Mouse (Mus musculus) heart, embryonic 10.5 days (tissue): ENCODE data around the gene 1810055G02Rik. TPM values are rescaled to one million over a fixed set of nuclear protein-coding genes. Genes with fewer than 3 reads are reported as not detected.

Experiments
- DNase-seq: peaks from one replicate; pipeline ENCODE4 v3.0.0-alpha.2; 2017; ENCODE audit warnings: low spot score
- H3K27ac ChIP-seq: fragments of 300-500 bp; sonication (generic); 2 replicates; pipeline ENCODE4 v1.5.1; 2016; ENCODE audit warnings: mild to moderate bottlenecking
- H3K27me3 ChIP-seq: fragments of 300-500 bp; sonication (generic); 2 replicates; pipeline ENCODE4 v1.6.1; 2016; ENCODE audit warnings: mild to moderate bottlenecking; ENCODE audit not compliant: poor library complexity, insufficient read depth, severe bottlenecking
- H3K36me3 ChIP-seq: fragments of 300-500 bp; sonication (generic); 2 replicates; pipeline ENCODE4 v1.6.1; 2016; ENCODE audit warnings: mild to moderate bottlenecking, moderate library complexity
- H3K4me1 ChIP-seq: fragments of 300-500 bp; sonication (generic); 2 replicates; pipeline ENCODE4 v1.6.1; 2016; ENCODE audit warnings: mild to moderate bottlenecking
- H3K4me3 ChIP-seq: fragments of 300-500 bp; sonication (generic); 2 replicates; pipeline ENCODE4 v1.5.1; 2016; ENCODE audit warnings: mild to moderate bottlenecking, moderate library complexity
- H3K9me3 ChIP-seq: fragments of 300-500 bp; sonication (generic); 2 replicates; pipeline ENCODE4 v1.6.1; 2016; ENCODE audit warnings: mild to moderate bottlenecking, moderate library complexity
- WGBS: fragments of 180-500 bp; shearing (Covaris S2); methylation state at CpG from one replicate; pipeline ENCODE4 v1.1.7; 2016; 5-methylcytosine and 5-hydroxymethylcytosine counted together
- polyA plus RNA-seq: library from polyadenylated mRNA; unstranded; fragments of >200 nt; fragmentation: Nextera tagmentation; extraction: Ambion mirVana; gene quantifications from 2 replicates; pipeline ENCODE4 v1.2.1, GENCODE M21; 2016

The 1810055G02Rik gene
- polyA plus RNA-seq, result 34.5 and 38.8 TPM in 2 replicates

- Histone ChIP-seq H3K4me1 (peaks cover 16% of the 10 kb centered on the region), H3K9me3 (no peaks in the 10 kb centered on the region)
- WGBS, result under 1% methylated on average over 61 of the region's 61 CpGs
These were observed at the start of gene 1810055G02Rik for GRCm38 (mm10) chr19:3708078-3709012. TSS of gene 1810055G02Rik (plus strand) at chr19:3708293.

GRCm38 (mm10) chr19:3665510-3665909 is 42.6 kb upstream of the 1810055G02Rik start:
- no peak for DNase-seq
- Histone ChIP-seq H3K36me3 (no peaks in the 10 kb centered on the region), H3K9me3 (no peaks in the 10 kb centered on the region), H3K27me3 (no peaks in the 10 kb centered on the region), H3K4me3 (no peak overlapping the region), H3K4me1 (peaks cover 53% of the 10 kb centered on the region), H3K27ac (no peak overlapping the region)
- 49% methylated on average over 5 of the region's 5 CpGs for WGBS

More at GRCm38 (mm10) chr19:3708078-3709012, at the start of gene 1810055G02Rik:
- Histone ChIP-seq H3K27me3 (no peaks in the 10 kb centered on the region), H3K27ac (peak within 1 kb of the TSS; percentile 91), H3K36me3 (peaks cover 6% of the 10 kb centered on the region), H3K4me3 (peak within 1 kb of the TSS; percentile 88)
- peak; percentile 99 for DNase-seq

DNA sequence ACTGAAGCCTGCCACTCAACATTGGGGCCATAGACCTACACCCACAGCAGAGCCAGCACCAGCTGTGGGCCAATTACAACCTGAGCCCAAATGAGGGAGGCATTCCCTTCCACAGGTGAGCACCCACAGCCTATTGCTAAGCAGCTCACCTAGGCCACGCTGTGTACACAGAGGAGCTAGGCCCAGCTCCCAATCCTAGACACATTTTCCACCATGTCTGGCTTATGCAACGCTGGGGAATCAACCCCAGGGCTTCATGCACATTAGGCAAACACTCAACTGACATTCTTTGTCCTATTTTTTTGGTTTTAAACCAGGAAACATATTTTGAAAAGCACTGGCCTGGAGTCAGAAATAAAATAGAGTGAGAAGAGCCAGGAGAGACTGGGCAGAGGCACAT is 41.5 kb upstream of the 1810055G02Rik start:
- Histone ChIP-seq H3K4me1 (peaks cover 55% of the 10 kb centered on the region), H3K27me3 (no peaks in the 10 kb centered on the region), H3K27ac (no peak overlapping the region), H3K36me3 (peaks cover 5% of the 10 kb centered on the region; the same call in 1 of the 2 replicates), H3K4me3 (no peak overlapping the region), H3K9me3 (no peaks in the 10 kb centered on the region)
- no peak for DNase-seq
- 81% methylated on average over 2 of the region's 2 CpGs for WGBS

GRCm38 (mm10) chr19:3667155-3667895 is 40.8 kb upstream of the 1810055G02Rik start:
- DNase-seq, result no peak
- Histone ChIP-seq H3K9me3 (no peaks in the 10 kb centered on the region), H3K36me3 (peaks cover 12% of the 10 kb centered on the region), H3K4me3 (no peak overlapping the region), H3K27me3 (no peaks in the 10 kb centered on the region), H3K4me1 (peaks cover 55% of the 10 kb centered on the region), H3K27ac (no peak overlapping the region)
- 68% methylated on average over 6 of the region's 6 CpGs for WGBS

DNA sequence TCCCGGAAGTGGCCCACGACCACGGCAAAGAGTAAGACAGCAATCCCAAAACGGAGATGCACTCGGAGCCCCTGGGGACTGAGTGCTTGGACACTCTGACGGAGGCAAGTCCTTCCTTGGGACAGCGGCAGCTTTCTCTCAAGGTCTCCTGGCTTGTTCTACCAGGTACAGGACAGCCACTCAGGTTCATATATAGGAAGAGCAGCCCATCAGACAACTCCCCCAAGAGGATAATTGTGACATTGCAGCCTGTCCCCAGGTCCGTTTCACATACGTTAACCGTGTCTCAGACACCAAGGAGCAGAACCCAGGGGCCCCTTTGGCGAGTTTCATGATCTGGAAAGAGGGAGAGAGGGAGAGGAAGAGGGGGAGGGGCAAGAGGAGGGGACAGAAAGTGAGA is 40.1 kb upstream of the 1810055G02Rik start:
- WGBS, result 79% methylated on average over 11 of the region's 11 CpGs
- Histone ChIP-seq H3K4me3 (no peak overlapping the region), H3K27ac (no peak overlapping the region), H3K4me1 (peaks cover 55% of the 10 kb centered on the region), H3K27me3 (no peaks in the 10 kb centered on the region), H3K36me3 (peaks cover 18% of the 10 kb centered on the region), H3K9me3 (no peaks in the 10 kb centered on the region)
- no peak for DNase-seq

DNA sequence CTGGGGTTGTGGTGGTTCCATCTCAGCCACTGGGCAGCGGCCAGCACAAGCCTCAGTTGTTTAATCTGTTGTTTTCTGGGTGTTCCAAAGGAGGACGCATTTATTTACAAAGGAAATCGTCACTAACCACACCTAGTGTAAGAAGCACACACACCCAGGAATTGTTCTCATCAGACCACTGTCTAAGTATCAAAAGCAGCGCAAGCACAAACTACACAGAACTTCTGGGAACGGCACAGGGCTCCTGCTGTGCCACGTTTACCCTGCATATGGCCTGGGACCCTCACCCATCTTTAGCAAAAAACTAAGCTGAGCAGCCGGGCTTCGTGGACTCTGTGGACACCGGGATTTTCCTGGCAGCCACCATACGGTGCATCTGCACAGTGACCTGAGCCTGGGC is 39.5 kb upstream of the 1810055G02Rik start:
- Histone ChIP-seq H3K4me1 (peaks cover 55% of the 10 kb centered on the region), H3K27ac (peak overlapping the region; percentile 32), H3K4me3 (no peak overlapping the region), H3K27me3 (no peaks in the 10 kb centered on the region), H3K36me3 (peaks cover 24% of the 10 kb centered on the region), H3K9me3 (0 out of 2 replicates have a peak, but pooled peaks cover 3% of the 10 kb centered on the region)
- 77% methylated on average over 10 of the region's 10 CpGs for WGBS
- DNase-seq, result no peak

- no peak for DNase-seq
These were observed 39.0 kb upstream of the 1810055G02Rik start for GRCm38 (mm10) chr19:3669100-3669499.

DNA sequence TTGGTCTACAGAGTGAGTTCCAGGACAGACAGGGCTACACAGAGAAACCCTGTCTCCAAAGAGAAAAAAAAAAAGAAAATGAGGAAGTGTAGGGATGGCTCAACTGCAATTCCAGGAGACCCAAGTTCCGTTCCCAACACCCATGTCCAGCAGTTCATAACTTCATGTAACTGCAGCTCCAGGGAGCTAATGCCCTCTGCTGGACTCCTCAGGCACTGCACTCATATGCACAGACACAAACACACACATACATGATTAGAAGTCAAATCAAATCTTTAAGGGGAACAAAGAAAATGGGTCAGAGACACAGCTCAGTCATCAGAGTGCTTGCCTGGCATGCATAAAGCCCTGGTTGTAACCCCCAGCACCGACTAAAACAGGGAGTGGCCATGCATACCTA is 34.9 kb upstream of the 1810055G02Rik start:
- peaks cover 36% of the 10 kb centered on the region for H3K36me3 ChIP-seq
- no peak overlapping the region for H3K27ac ChIP-seq
- 80% methylated on average over 2 of the region's 2 CpGs for WGBS
- peaks cover 22% of the 10 kb centered on the region for H3K4me1 ChIP-seq
- 0 out of 2 replicates have a peak, but pooled peaks cover 3% of the 10 kb centered on the region for H3K9me3 ChIP-seq
- DNase-seq, result no peak
- no peak overlapping the region for H3K4me3 ChIP-seq
- H3K27me3 ChIP-seq, result no peaks in the 10 kb centered on the region

More at GRCm38 (mm10) chr19:3669100-3669499, 39.0 kb upstream of the 1810055G02Rik start:
- 52% methylated on average over 13 of the region's 13 CpGs for WGBS
- peak overlapping the region; percentile 32 for H3K27ac ChIP-seq
- no peaks in the 10 kb centered on the region for H3K27me3 ChIP-seq
- H3K4me3 ChIP-seq, result no peak overlapping the region
- H3K4me1 ChIP-seq, result peaks cover 55% of the 10 kb centered on the region
- H3K9me3 ChIP-seq, result 0 out of 2 replicates have a peak, but pooled peaks cover 3% of the 10 kb centered on the region
- H3K36me3 ChIP-seq, result peaks cover 29% of the 10 kb centered on the region

DNA sequence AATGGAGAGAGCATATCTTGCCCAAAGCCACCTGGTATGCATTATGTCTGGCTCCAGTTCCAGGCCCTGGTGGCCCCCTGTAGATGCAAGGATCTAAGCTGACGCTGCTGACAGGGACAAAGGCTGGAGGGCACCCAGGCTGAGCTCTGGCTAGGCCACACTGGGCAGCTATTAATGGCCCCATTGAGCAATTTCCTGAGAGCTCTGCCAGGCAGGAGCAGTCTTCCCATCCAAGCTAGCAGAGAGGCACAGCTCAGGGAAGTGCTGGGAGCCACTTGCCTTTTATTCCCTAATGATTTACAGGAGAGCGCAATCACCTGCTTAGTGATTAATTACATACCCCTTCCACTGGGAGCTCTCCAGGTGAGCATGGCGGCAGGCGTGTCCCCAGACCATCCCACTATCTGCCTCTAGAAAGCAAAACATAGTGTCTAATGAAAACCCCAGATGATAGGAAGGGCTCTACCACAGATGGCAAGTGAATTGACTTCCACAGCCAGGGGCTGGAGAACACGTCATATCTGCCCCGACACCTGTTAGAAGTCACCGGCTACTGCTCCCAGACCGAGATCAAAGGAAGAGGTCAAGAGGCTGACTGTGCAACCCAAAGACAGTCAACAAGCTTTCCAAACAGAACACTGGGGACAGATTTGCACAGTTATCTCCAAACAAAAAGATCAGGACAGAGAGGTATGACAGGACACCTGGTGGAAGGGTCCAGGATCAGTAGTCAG is 33.8 kb upstream of the 1810055G02Rik start:
- no peak for DNase-seq
- H3K9me3 ChIP-seq, result 0 out of 2 replicates have a peak, but pooled peaks cover 3% of the 10 kb centered on the region
- H3K4me1 ChIP-seq, result peaks cover 12% of the 10 kb centered on the region
- WGBS, result 88% methylated on average over 8 of the region's 8 CpGs
- H3K36me3 ChIP-seq, result peaks cover 36% of the 10 kb centered on the region
- H3K27ac ChIP-seq, result no peak overlapping the region; the same call in 1 of the 2 replicates
- no peak overlapping the region for H3K4me3 ChIP-seq
- H3K27me3 ChIP-seq, result no peaks in the 10 kb centered on the region

- Histone ChIP-seq H3K4me1 (peaks cover 46% of the 10 kb centered on the region), H3K4me3 (no peak overlapping the region), H3K36me3 (0 out of 2 replicates have a peak, but pooled peaks cover 3% of the 10 kb centered on the region), H3K9me3 (no peaks in the 10 kb centered on the region), H3K27me3 (no peaks in the 10 kb centered on the region), H3K27ac (no peak overlapping the region)
- 87% methylated on average over 7 of the region's 7 CpGs for WGBS
- no peak for DNase-seq
These were observed 27.4 kb upstream of the 1810055G02Rik start for GRCm38 (mm10) chr19:3680732-3681131.

GRCm38 (mm10) chr19:3681310-3681934 is 26.7 kb upstream of the 1810055G02Rik start:
- Histone ChIP-seq H3K4me3 (no peak overlapping the region), H3K9me3 (no peaks in the 10 kb centered on the region), H3K36me3 (0 out of 2 replicates have a peak, but pooled peaks cover 3% of the 10 kb centered on the region), H3K27me3 (no peaks in the 10 kb centered on the region), H3K27ac (peak overlapping the region; percentile 24; the same call in 1 of the 2 replicates), H3K4me1 (peaks cover 47% of the 10 kb centered on the region)
- no peak for DNase-seq
- WGBS, result 50% methylated on average over 13 of the region's 13 CpGs

- WGBS, result 36% methylated on average over 1 of the region's 1 CpGs
- DNase-seq, result no peak
These were observed 23.7 kb upstream of the 1810055G02Rik start for GRCm38 (mm10) chr19:3684414-3684813.

More at GRCm38 (mm10) chr19:3684414-3684813, 23.7 kb upstream of the 1810055G02Rik start:
- peak overlapping the region; percentile 96; the same call in 1 of the 2 replicates for H3K27ac ChIP-seq
- H3K27me3 ChIP-seq, result no peaks in the 10 kb centered on the region
- no peaks in the 10 kb centered on the region for H3K36me3 ChIP-seq
- H3K4me3 ChIP-seq, result peak overlapping the region; percentile 96
- peaks cover 64% of the 10 kb centered on the region for H3K4me1 ChIP-seq
- H3K9me3 ChIP-seq, result no peaks in the 10 kb centered on the region
